Mouse (Mus musculus) bone marrow, adult 2 months (tissue): ENCODE data around the gene Ice1.

Experiments
- CTCF ChIP-seq: fragments of 200-500 bp; IDR thresholded peaks from 2 replicates; pipeline ENCODE4 v1.5.1; 2011; ENCODE audit warnings: low read length, control low read depth; ENCODE audit not compliant: control insufficient read depth, insufficient read depth
- POLR2A ChIP-seq: fragments of 200-500 bp; IDR thresholded peaks from 2 replicates; pipeline ENCODE4 v1.6.1; 2011; ENCODE audit warnings: low read depth, mild to moderate bottlenecking, control low read depth, low read length, borderline replicate concordance; ENCODE audit not compliant: control insufficient read depth

DNA sequence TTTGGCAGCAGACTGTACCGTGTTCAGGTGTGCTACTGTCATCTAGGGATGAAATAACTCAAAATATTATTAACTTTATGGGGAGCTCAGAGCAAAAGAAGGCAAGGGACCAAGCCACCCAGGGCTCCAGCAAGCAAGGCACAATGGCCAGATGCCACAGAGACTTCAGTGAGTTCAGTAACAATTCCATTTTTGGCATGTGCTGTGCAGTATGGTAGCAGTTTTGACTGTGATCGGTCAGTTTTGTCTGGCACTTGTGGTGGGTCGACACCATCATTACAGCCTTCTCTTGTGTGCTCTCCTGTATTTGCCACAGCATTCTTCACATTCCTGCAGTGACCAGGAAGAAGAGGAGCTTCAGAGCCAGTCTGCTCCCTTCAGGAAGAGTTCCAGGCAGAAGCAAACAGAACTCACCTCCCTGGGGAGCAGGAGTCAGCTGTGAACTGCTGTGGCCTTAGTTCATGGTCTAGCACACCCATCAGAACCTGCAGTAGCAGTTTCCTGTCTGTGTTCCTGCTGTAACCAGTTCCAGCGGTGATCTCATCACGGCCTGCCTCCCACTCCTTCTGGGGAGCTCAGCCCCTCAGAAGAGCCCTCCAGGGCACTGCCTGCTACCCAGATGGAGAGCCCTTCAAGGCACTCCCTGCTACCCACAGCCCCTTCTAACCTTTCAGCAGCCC lies 16.8 kb upstream of the Ice1 start:
- TF ChIP-seq CTCF = no peak
- TF ChIP-seq POLR2A = no peak
